Mouse (Mus musculus) MEL (cell line): ENCODE data around the gene Pls1. TPM values are rescaled to one million over a fixed set of nuclear protein-coding genes. Genes with fewer than 3 reads are reported as not detected.
A peak's percentile ranks its signal among the peaks of the same experiment; 100 is the strongest.

Experiments used
- DNase-seq: peaks from one replicate; pipeline ENCODE4 v3.0.0; 2011; ENCODE audit warnings: low read depth, low spot score
- H3K27ac ChIP-seq: 2 replicates; pipeline ENCODE4 v1.5.1; 2012; ENCODE audit warnings: low read depth, mild to moderate bottlenecking, control low read depth, low read length, moderate library complexity; ENCODE audit not compliant: control insufficient read depth
- H3K27me3 ChIP-seq, 2 experiments: fragments of 150-350 bp in 1 of 2; sonication (generic) in 1 of 2; 2 replicates each; pipeline ENCODE4 v1.6.1; 2012; ENCODE audit warnings: low read length in 2 of 2, mild to moderate bottlenecking in 2 of 2, improper control_type of control experiment in 1 of 2, moderate library complexity in 1 of 2; ENCODE audit not compliant: insufficient read depth in 2 of 2, control insufficient read depth in 1 of 2
- H3K36me3 ChIP-seq, 2 experiments: 2 replicates each; pipeline ENCODE4 v1.6.1; 2012 to 2014; ENCODE audit warnings: low read length in 2 of 2, improper control_type of control experiment in 1 of 2, inconsistent platforms in 1 of 2, mild to moderate bottlenecking in 1 of 2; ENCODE audit not compliant: insufficient read depth in 2 of 2, control insufficient read depth in 1 of 2
- H3K4me1 ChIP-seq, 2 experiments: fragments of 150-350 bp in 1 of 2; sonication (generic) in 1 of 2; 2 replicates each; pipeline ENCODE4 v1.6.1; 2012; ENCODE audit warnings: low read length in 2 of 2, improper control_type of control experiment in 1 of 2, mild to moderate bottlenecking in 1 of 2; ENCODE audit not compliant: insufficient read depth in 2 of 2, control insufficient read depth in 1 of 2
- H3K4me3 ChIP-seq, 2 experiments: fragments of 150-350 bp in 1 of 2; sonication (generic) in 1 of 2; 2 replicates each; pipeline ENCODE4 v1.5.1; 2012; ENCODE audit warnings: low read depth in 2 of 2, low read length in 2 of 2, mild to moderate bottlenecking in 2 of 2, moderate library complexity in 2 of 2, control low read depth in 1 of 2, improper control_type of control experiment in 1 of 2; ENCODE audit not compliant: control insufficient read depth in 1 of 2, insufficient read depth in 1 of 2
- H3K79me2 ChIP-seq: 2 replicates; pipeline ENCODE4 v1.6.1; 2012; ENCODE audit warnings: mild to moderate bottlenecking, low read length, moderate library complexity; ENCODE audit not compliant: control insufficient read depth, poor library complexity, insufficient read depth
- H3K9ac ChIP-seq: 2 replicates; pipeline ENCODE4 v1.6.1; 2012; ENCODE audit warnings: low read depth, mild to moderate bottlenecking, control low read depth, low read length, moderate library complexity; ENCODE audit not compliant: control insufficient read depth, poor library complexity, severe bottlenecking
- H3K9me3 ChIP-seq: fragments of 150-350 bp; sonication (generic); replicated peaks from 2 replicates; pipeline ENCODE4 v1.6.1; 2012; ENCODE audit warnings: mild to moderate bottlenecking, low read length, improper control_type of control experiment, moderate library complexity; ENCODE audit not compliant: insufficient read depth
- BHLHE40 ChIP-seq: IDR thresholded peaks from 2 replicates; pipeline ENCODE4 v1.6.1; 2012; ENCODE audit warnings: low read depth, mild to moderate bottlenecking, inconsistent platforms, low read length, improper control_type of control experiment, borderline replicate concordance
- CTCF ChIP-seq, 3 experiments: IDR thresholded peaks in 2 of 3; conservative IDR thresholded peaks in 1 of 3; 2 replicates each; pipeline ENCODE4 v1.5.1; 2011 to 2012; ENCODE audit warnings: low read length in 3 of 3, low read depth in 2 of 3, mild to moderate bottlenecking in 2 of 3, improper control_type of control experiment in 1 of 3, inconsistent platforms in 1 of 3, mixed read lengths in 1 of 3, moderate library complexity in 1 of 3; ENCODE audit not compliant: control insufficient read depth in 1 of 3, insufficient read depth in 1 of 3, poor library complexity in 1 of 3, severe bottlenecking in 1 of 3
- ELF1 ChIP-seq: IDR thresholded peaks from 2 replicates; pipeline ENCODE4 v1.6.1; 2014; ENCODE audit warnings: low read depth, mild to moderate bottlenecking, inconsistent platforms, low read length, improper control_type of control experiment, moderate library complexity
- EP300 ChIP-seq, 2 experiments: IDR thresholded peaks; 2 replicates each; pipeline ENCODE4 v1.6.1; 2011; ENCODE audit warnings: improper control_type of control experiment in 2 of 2, low read length in 2 of 2, low read depth in 1 of 2, mild to moderate bottlenecking in 1 of 2
- GABPA ChIP-seq: IDR thresholded peaks from 2 replicates; pipeline ENCODE4 v1.6.1; 2012; ENCODE audit warnings: low read depth, mild to moderate bottlenecking, inconsistent platforms, low read length, improper control_type of control experiment, moderate library complexity
- MAFK ChIP-seq: IDR thresholded peaks from 2 replicates; pipeline ENCODE4 v1.6.1; 2011; ENCODE audit warnings: low read depth, mild to moderate bottlenecking, low read length, improper control_type of control experiment, borderline replicate concordance
- MEF2A ChIP-seq: IDR thresholded peaks from 2 replicates; pipeline ENCODE4 v1.6.1; 2014; ENCODE audit warnings: low read depth, mild to moderate bottlenecking, inconsistent platforms, low read length, improper control_type of control experiment; ENCODE audit not compliant: poor library complexity, insufficient replicate concordance, severe bottlenecking; ENCODE audit errors: extremely low read depth
- MXI1 ChIP-seq: IDR thresholded peaks from 2 replicates; pipeline ENCODE4 v1.6.1; 2011; ENCODE audit warnings: mild to moderate bottlenecking, low read depth, low read length, improper control_type of control experiment
- MYC ChIP-seq: IDR thresholded peaks from 2 replicates; pipeline ENCODE4 v1.6.1; 2011; ENCODE audit warnings: low read depth, mild to moderate bottlenecking, low read length, improper control_type of control experiment, moderate library complexity
- NELFE ChIP-seq: IDR thresholded peaks from 2 replicates; pipeline ENCODE4 v1.6.1; 2011; ENCODE audit warnings: low read depth, low read length, improper control_type of control experiment
- POLR2AphosphoS2 ChIP-seq: IDR thresholded peaks from 2 replicates; pipeline ENCODE4 v1.6.1; 2011; ENCODE audit warnings: low read length, improper control_type of control experiment
- POLR2AphosphoS5 ChIP-seq: IDR thresholded peaks from 2 replicates; pipeline ENCODE4 v1.6.1; 2012; ENCODE audit warnings: low read depth, borderline replicate concordance, mild to moderate bottlenecking, inconsistent platforms, low read length, moderate library complexity, mixed read lengths
- TBP ChIP-seq: IDR thresholded peaks from 2 replicates; pipeline ENCODE4 v1.8.0; 2011; ENCODE audit warnings: low read depth, low read length, improper control_type of control experiment
- USF1 ChIP-seq: IDR thresholded peaks from 2 replicates; pipeline ENCODE4 v1.6.1; 2014; ENCODE audit warnings: low read depth, mild to moderate bottlenecking, inconsistent platforms, low read length, improper control_type of control experiment, moderate library complexity
- ZKSCAN1 ChIP-seq: IDR thresholded peaks from 2 replicates; pipeline ENCODE4 v1.6.1; 2012; ENCODE audit warnings: low read depth, mild to moderate bottlenecking, inconsistent platforms, low read length, improper control_type of control experiment, moderate library complexity
- ZNF384 ChIP-seq: IDR thresholded peaks from 2 replicates; pipeline ENCODE4 v1.6.1; 2012; ENCODE audit warnings: low read depth, mild to moderate bottlenecking, inconsistent platforms, low read length, improper control_type of control experiment
- polyA plus RNA-seq, 2 experiments: library from polyadenylated mRNA; stranded (reverse) in 1 of 2; unstranded in 1 of 2; fragments of >175 nt in 1 of 2; fragments of >200 nt in 1 of 2; gene quantifications; 2 replicates each; pipeline versions ENCODE4 v1.2.1 to v1.2.4; 2012; ENCODE audit warnings: low replicate concordance in 2 of 2, low read depth in 1 of 2; ENCODE audit not compliant: insufficient read length in 2 of 2, insufficient read depth in 1 of 2, missing spikeins in 1 of 2
- total RNA-seq: library from RNA; depleted of rRNA; stranded (reverse); fragments of 300-350 nt; gene quantifications from 2 replicates; pipeline ENCODE4 v1.2.3, GENCODE M21; 2012

The Pls1 gene
- total and polyA plus RNA-seq, 3 experiments, result 0.04 TPM; not detected in 2

GRCm38 (mm10) chr9:95736238-95736637 is 108.9 kb downstream of the Pls1 start:
- H3K36me3 ChIP-seq, result no peaks in the 10 kb centered on the region
- no peaks in the 10 kb centered on the region for H3K9me3 ChIP-seq
- H3K27ac ChIP-seq, result no peak overlapping the region
- H3K4me1 ChIP-seq, result no peaks in the 10 kb centered on the region
- H3K27me3 ChIP-seq, result no peaks in the 10 kb centered on the region
- H3K4me3 ChIP-seq, result no peak overlapping the region
- no peaks in the 10 kb centered on the region for H3K79me2 ChIP-seq
- TF ChIP-seq CTCF (IDR thresholded peaks at IDR 0.05 in 2 of 3, conservative IDR thresholded peaks at IDR 0.05 in 1 of 3; ENCODE audit: control insufficient read depth in 1 of 3, insufficient read depth in 1 of 3, low read depth in 2 of 3, low read length in 3 of 3, poor library complexity in 1 of 3, severe bottlenecking in 1 of 3) (peak in 1 of 3 experiments; percentile 16; a peak in 1 of 6 replicates), POLR2AphosphoS5 (no peak), EP300 (IDR thresholded peaks at IDR 0.05; ENCODE audit: low read depth in 1 of 2, low read length in 2 of 2) (no peak), MAFK (no peak), ZKSCAN1 (no peak), TBP (no peak), NELFE (no peak), MXI1 (no peak)
- no peak for DNase-seq
- no peak overlapping the region for H3K9ac ChIP-seq

GRCm38 (mm10) chr9:95712574-95712973 is 132.5 kb downstream of the Pls1 start:
- Histone ChIP-seq H3K79me2 (no peaks in the 10 kb centered on the region), H3K27ac (no peak overlapping the region), H3K9me3 (no peaks in the 10 kb centered on the region), H3K4me3 (no peak overlapping the region), H3K9ac (no peak overlapping the region), H3K27me3 (no peaks in the 10 kb centered on the region), H3K36me3 (no peaks in the 10 kb centered on the region), H3K4me1 (no peaks in the 10 kb centered on the region)
- DNase-seq, result no peak
- TF ChIP-seq ZNF384 (no peak), GABPA (no peak), POLR2AphosphoS2 (no peak), ELF1 (no peak), USF1 (no peak), MYC (no peak), EP300 (IDR thresholded peaks at IDR 0.05; ENCODE audit: low read depth in 1 of 2, low read length in 2 of 2) (no peak), MEF2A (no peak), BHLHE40 (no peak)
